Mouse (Mus musculus): ENCODE results near the gene Scrn2.

GRCm38 (mm10) chr11:97007093-97007794 is 22.5 kb upstream of the Scrn2 start:
- TF ChIP-seq CTCF (IDR thresholded peaks at IDR 0.05; ENCODE audit: low read depth, low read length) (no peak), POLR2A (IDR thresholded peaks at IDR 0.05; ENCODE audit: extremely low read depth, insufficient read depth, low read length) (no peak)

Measured in liver, adult 2 months (tissue).